Mouse (Mus musculus): Measurements from ENCODE around the gene Psd. TPM values are rescaled to one million over a fixed set of nuclear protein-coding genes. Genes with fewer than 3 reads are reported as not detected.
A peak's percentile ranks its signal among the peaks of the same experiment; 100 is the strongest.

The Psd gene
- polyA plus RNA-seq, 1 experiment = 1.9 TPM

GRCm38 (mm10) chr19:46309651-46310305, 17.2 kb downstream of the Psd start:
- TF ChIP-seq CTCF (conservative IDR thresholded peaks at IDR 0.05; ENCODE audit: insufficient read depth, insufficient read length, low read depth, low read length) = no peak
- TF ChIP-seq POLR2A (IDR thresholded peaks at IDR 0.05; ENCODE audit: low read depth, low read length) = no peak
- H3K36me3 ChIP-seq (ENCODE audit: control insufficient read depth, insufficient read depth, low read length) = no peaks in the 10 kb centered on the region
- peaks cover 5% of the 10 kb centered on the region for H3K4me1 ChIP-seq (ENCODE audit: control insufficient read depth, insufficient read depth, low read length)
- no peak for DNase-seq
- H3K4me3 ChIP-seq (ENCODE audit: insufficient read depth, low read depth, low read length) = no peak overlapping the region
- 87% methylated on average over 21 of the region's 21 CpGs for WGBS
- no peak overlapping the region for H3K27ac ChIP-seq (ENCODE audit: insufficient read depth, low read depth, low read length)
- H3K27me3 ChIP-seq (replicated peaks; ENCODE audit: control insufficient read depth, insufficient read depth, low read length) = no peaks in the 10 kb centered on the region

- TF ChIP-seq POLR2A (IDR thresholded peaks at IDR 0.05; ENCODE audit: low read depth, low read length) = no peak
- peak; percentile 96 for TF ChIP-seq CTCF (conservative IDR thresholded peaks at IDR 0.05; ENCODE audit: insufficient read depth, insufficient read length, low read depth, low read length)
- WGBS = 5% methylated on average over 47 of the region's 47 CpGs
- Histone ChIP-seq H3K4me1 (ENCODE audit: control insufficient read depth, insufficient read depth, low read length) (peaks cover 5% of the 10 kb centered on the region), H3K27ac (ENCODE audit: insufficient read depth, low read depth, low read length) (no peak overlapping the region), H3K36me3 (ENCODE audit: control insufficient read depth, insufficient read depth, low read length) (no peaks in the 10 kb centered on the region), H3K27me3 (replicated peaks; ENCODE audit: control insufficient read depth, insufficient read depth, low read length) (no peaks in the 10 kb centered on the region), H3K4me3 (ENCODE audit: insufficient read depth, low read depth, low read length) (peak overlapping the region; percentile 28; the same call in 1 of the 2 replicates)
- peak; percentile 83 for DNase-seq
These were observed 18.1 kb downstream of the Psd start for GRCm38 (mm10) chr19:46308706-46309435.

GRCm38 (mm10) chr19:46308303-46308702, 18.7 kb downstream of the Psd start:
- Histone ChIP-seq H3K36me3 (ENCODE audit: control insufficient read depth, insufficient read depth, low read length) (no peaks in the 10 kb centered on the region), H3K4me3 (ENCODE audit: insufficient read depth, low read depth, low read length) (no peak overlapping the region), H3K4me1 (ENCODE audit: control insufficient read depth, insufficient read depth, low read length) (peaks cover 5% of the 10 kb centered on the region), H3K27ac (ENCODE audit: insufficient read depth, low read depth, low read length) (no peak overlapping the region), H3K27me3 (replicated peaks; ENCODE audit: control insufficient read depth, insufficient read depth, low read length) (no peaks in the 10 kb centered on the region)
- TF ChIP-seq CTCF (conservative IDR thresholded peaks at IDR 0.05; ENCODE audit: insufficient read depth, insufficient read length, low read depth, low read length) (no peak), POLR2A (IDR thresholded peaks at IDR 0.05; ENCODE audit: low read depth, low read length) (no peak)
- DNase-seq = no peak
- WGBS = 86% methylated on average over 16 of the region's 16 CpGs

- no peak overlapping the region for H3K4me3 ChIP-seq (ENCODE audit: insufficient read depth, low read depth, low read length)
- WGBS = 95% methylated on average over 16 of the region's 16 CpGs
- H3K36me3 ChIP-seq (ENCODE audit: control insufficient read depth, insufficient read depth, low read length) = no peaks in the 10 kb centered on the region
- H3K27ac ChIP-seq (ENCODE audit: insufficient read depth, low read depth, low read length) = no peak overlapping the region
- no peaks in the 10 kb centered on the region for H3K27me3 ChIP-seq (replicated peaks; ENCODE audit: control insufficient read depth, insufficient read depth, low read length)
- no peak for DNase-seq
- peaks cover 5% of the 10 kb centered on the region for H3K4me1 ChIP-seq (ENCODE audit: control insufficient read depth, insufficient read depth, low read length)
- no peak for TF ChIP-seq POLR2A (IDR thresholded peaks at IDR 0.05; ENCODE audit: low read depth, low read length)
- no peak for TF ChIP-seq CTCF (conservative IDR thresholded peaks at IDR 0.05; ENCODE audit: insufficient read depth, insufficient read length, low read depth, low read length)
These were observed 19.2 kb downstream of the Psd start for GRCm38 (mm10) chr19:46307781-46308180.

GRCm38 (mm10) chr19:46306751-46307289, 20.1 kb downstream of the Psd start:
- DNase-seq = no peak
- Histone ChIP-seq H3K27me3 (replicated peaks; ENCODE audit: control insufficient read depth, insufficient read depth, low read length) (no peaks in the 10 kb centered on the region), H3K4me3 (ENCODE audit: insufficient read depth, low read depth, low read length) (no peak overlapping the region), H3K36me3 (ENCODE audit: control insufficient read depth, insufficient read depth, low read length) (no peaks in the 10 kb centered on the region), H3K27ac (ENCODE audit: insufficient read depth, low read depth, low read length) (no peak overlapping the region), H3K4me1 (ENCODE audit: control insufficient read depth, insufficient read depth, low read length) (peaks cover 5% of the 10 kb centered on the region)
- no peak for TF ChIP-seq POLR2A (IDR thresholded peaks at IDR 0.05; ENCODE audit: low read depth, low read length)
- 96% methylated on average over 9 of the region's 9 CpGs for WGBS

GRCm38 (mm10) chr19:46306268-46306610, 20.7 kb downstream of the Psd start:
- H3K27me3 ChIP-seq (replicated peaks; ENCODE audit: control insufficient read depth, insufficient read depth, low read length) = no peaks in the 10 kb centered on the region
- TF ChIP-seq POLR2A (IDR thresholded peaks at IDR 0.05; ENCODE audit: low read depth, low read length) (no peak), CTCF (conservative IDR thresholded peaks at IDR 0.05; ENCODE audit: insufficient read depth, insufficient read length, low read depth, low read length) (no peak)
- H3K4me1 ChIP-seq (ENCODE audit: control insufficient read depth, insufficient read depth, low read length) = peaks cover 5% of the 10 kb centered on the region
- no peak overlapping the region for H3K27ac ChIP-seq (ENCODE audit: insufficient read depth, low read depth, low read length)
- whole genome bisulfite sequencing = 53% methylated on average over 5 of the region's 5 CpGs
- H3K4me3 ChIP-seq (ENCODE audit: insufficient read depth, low read depth, low read length) = peak overlapping the region; percentile 58
- DNase-seq = no peak
- H3K36me3 ChIP-seq (ENCODE audit: control insufficient read depth, insufficient read depth, low read length) = no peaks in the 10 kb centered on the region

All from kidney, adult 2 months (tissue).